Mouse (Mus musculus): ENCODE data around the gene Smoc2. TPM values are rescaled to one million over a fixed set of nuclear protein-coding genes. Genes with fewer than 3 reads are reported as not detected.

Gene Smoc2
- polyA plus RNA-seq, 1 experiment = 55.8 TPM

DNA sequence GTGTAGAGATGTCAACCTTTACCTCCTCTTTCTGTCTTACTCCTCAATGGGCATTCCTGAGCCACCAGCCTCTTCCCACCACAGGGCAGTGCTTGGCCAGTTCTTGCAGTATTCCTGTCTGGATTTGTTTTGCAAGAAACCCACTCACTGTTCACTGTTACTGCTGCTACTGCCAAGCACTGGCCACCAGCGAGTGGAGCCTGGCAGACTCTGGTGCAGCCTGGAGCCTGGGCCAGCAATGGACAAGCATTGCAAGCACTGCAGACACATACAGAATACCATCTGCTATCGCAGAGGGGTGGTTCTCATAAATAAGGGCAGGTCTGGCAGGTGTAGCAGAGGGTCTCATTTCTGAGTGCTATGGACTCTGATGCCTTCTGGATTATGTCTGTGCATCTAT is 61.4 kb downstream of the Smoc2 start:
- 80% methylated on average over 2 of the region's 2 CpGs for WGBS
- DNase-seq (ENCODE audit: low read depth, low spot score) = no peak

- 81% methylated on average over 8 of the region's 8 CpGs for WGBS
- DNase-seq (ENCODE audit: low read depth, low spot score) = no peak
Measured at GRCm38 (mm10) chr17:14342511-14342910, 63.2 kb downstream of the Smoc2 start.

DNA sequence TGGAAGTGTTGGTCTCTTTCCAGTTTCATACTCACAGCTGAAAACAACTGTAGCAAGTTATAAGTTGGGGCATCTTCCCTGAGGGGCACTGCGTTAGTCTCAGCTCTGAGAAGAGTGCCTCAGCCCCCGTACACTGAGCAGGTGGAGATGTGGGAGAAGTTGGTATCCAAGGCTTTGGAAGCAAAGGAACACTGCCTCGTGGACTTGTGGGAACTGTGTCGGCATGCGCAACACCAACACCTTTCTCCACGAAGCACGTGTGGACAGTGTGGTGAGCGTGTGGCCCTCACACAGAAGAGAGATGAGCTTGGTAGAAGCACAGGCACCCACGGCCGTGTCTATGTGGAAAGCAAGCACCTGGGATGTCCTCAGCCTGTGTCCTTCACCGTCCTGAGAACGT is 64.1 kb downstream of the Smoc2 start:
- WGBS = 85% methylated on average over 12 of the region's 12 CpGs
- no peak for DNase-seq (ENCODE audit: low read depth, low spot score)

DNA sequence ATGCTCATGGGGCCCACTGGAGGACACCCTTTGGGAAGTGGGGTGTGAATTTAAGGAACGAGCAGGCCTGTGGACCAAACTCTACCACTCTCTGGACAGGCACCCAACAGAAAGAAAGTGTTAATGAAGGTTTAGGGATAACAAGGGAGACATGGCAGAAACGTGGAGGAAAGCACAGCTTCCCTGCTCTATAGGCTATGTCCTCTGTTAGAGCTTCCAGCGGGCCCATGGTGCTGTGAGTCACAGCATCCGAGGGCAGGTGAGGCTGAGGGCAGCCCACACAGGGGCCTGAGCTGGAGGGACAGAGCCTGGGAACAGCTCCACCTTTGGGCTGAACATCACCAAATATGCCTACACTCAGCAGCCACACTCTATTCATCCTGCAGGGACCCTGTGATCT is 66.2 kb downstream of the Smoc2 start:
- DNase-seq (ENCODE audit: low read depth, low spot score) = no peak
- WGBS = 90% methylated on average over 4 of the region's 4 CpGs

DNA sequence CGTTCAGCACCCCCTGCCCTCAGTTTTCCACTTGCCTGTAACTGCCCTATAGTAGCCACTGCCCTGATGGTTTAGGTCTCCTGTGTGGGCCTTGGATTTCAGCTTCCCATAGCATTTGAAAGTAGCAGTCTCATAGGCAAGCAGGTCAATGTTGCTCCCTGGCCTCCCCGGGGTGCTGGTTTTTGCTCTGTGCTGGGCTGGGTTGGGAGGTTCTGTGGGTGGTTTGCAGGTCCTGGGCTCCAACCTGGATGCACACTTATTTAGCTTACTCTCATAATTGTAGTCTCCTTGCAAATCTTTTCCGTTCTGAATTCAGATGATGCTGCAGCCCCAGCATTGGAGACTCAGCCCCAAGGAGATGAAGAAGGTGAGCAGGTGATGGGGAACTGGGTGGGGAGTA is 67.6 kb downstream of the Smoc2 start:
- 78% methylated on average over 3 of the region's 3 CpGs for WGBS
- no peak for DNase-seq (ENCODE audit: low read depth, low spot score)

- WGBS = 88% methylated on average over 6 of the region's 6 CpGs
- no peak for DNase-seq (ENCODE audit: low read depth, low spot score)
Measured at GRCm38 (mm10) chr17:14349086-14349814, 69.9 kb downstream of the Smoc2 start.

DNA sequence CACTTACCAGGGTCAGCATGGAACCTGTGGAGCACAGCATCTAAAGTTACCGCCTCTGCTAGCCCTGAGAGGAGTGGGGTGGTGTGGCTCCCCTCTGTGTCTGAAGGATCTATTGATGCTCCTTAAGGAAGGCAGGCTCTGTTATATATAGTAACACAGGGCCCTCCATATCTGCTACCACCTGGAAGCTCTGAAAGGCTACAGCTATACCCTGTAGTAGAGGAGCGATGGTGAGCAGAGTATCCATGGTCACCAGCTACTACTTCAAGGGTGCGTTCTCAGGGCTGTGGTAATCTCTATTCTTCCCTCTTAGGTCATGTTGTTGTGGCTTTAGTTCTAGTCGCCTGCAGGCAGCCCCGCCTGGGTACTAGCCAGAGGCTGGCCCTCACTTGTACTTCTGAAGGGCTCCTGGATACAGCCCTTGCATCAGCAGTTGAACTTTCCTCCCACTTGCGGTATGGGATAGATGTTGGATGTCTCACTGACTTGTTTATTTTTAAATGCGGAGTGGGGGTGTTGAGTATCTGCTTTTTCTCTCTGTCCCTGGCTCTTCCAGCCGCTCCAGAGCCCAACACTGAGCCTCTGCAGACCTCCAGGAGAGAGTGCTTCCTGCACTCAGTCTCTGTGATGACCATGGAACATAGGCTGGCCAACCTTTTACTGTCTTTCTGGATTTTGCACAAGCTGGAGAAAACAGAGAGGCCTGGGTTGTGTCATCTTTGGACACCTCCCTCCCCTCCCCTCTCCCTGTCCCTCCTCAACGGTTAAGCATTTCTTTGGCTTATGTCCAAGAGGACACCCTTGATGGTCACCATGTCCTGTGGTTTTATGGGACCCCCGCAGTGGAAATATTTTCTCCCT is 74.1 kb downstream of the Smoc2 start:
- no peak for DNase-seq (ENCODE audit: low read depth, low spot score)
- WGBS = 74% methylated on average over 10 of the region's 10 CpGs

DNA sequence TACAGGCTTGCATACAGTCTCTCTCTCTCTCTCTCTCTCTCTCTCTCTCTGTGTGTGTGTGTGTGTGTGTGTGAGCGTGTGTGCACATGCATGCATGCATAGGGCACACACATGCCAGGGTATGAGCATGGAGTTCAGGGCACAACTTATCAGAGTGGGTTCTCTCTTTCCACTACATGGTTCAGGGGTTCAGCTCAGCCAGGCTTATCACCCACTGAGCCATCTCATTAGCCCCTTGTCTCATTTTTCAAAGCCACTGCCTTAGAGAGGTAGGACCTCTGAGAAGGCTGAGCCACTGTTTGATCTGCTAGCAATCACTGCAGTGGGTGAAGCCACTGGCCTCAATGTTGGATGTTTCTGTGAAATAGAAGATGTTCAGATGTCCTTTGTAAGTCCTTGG is 82.2 kb downstream of the Smoc2 start:
- WGBS = 100% methylated on average over 1 of the region's 1 CpGs
- DNase-seq (ENCODE audit: low read depth, low spot score) = no peak

- 86% methylated on average over 5 of the region's 5 CpGs for WGBS
Measured at GRCm38 (mm10) chr17:14370476-14370875, 91.2 kb downstream of the Smoc2 start.

GRCm38 (mm10) chr17:14371606-14372005 is 92.3 kb downstream of the Smoc2 start:
- DNase-seq (ENCODE audit: low read depth, low spot score) = no peak
- 16% methylated on average over 6 of the region's 6 CpGs for WGBS

More at GRCm38 (mm10) chr17:14370476-14370875, 91.2 kb downstream of the Smoc2 start:
- no peak for DNase-seq (ENCODE audit: low read depth, low spot score)

GRCm38 (mm10) chr17:14372324-14373145 is 93.2 kb downstream of the Smoc2 start:
- 56% methylated on average over 25 of the region's 25 CpGs for WGBS
- DNase-seq (ENCODE audit: low read depth, low spot score) = no peak

DNA sequence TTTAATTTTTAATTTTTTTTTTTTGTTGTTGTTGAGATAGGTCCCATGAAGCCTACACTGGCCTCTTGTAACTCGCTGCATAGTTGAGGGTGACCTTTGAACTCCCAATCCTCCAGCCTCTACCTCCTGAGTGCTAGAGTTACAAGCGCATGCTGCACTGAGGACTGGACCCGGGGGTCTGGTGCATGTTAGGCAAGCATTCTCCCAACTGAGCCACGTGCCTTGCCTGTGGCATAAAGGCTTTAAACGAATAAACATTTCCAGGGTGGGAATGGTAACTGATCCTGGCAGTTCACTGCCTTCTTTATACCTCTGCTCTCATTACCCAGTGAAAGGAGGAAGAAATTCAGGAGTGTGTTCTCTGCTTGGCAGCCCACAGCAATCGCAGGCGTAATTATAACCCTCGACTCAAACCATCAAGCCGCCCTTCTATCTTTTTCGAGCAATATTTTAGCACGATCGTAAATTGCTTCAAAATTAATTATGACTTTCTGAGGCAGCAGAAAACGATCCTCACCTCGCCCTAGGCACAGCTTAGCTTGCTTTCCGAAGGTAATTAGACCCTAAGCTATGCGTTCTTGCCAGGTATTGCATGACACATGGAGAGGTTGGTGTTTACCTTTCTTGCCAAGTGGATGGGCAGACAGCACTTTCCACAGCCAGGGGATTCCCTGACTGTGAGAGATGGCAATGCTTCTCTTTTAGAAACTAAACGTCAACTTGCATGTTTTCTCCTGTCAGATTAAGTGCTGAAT is 99.6 kb downstream of the Smoc2 start:
- WGBS = 52% methylated on average over 17 of the region's 17 CpGs
- no peak for DNase-seq (ENCODE audit: low read depth, low spot score)

- 83% methylated on average over 2 of the region's 2 CpGs for WGBS
Measured at GRCm38 (mm10) chr17:14379518-14379917, 100.2 kb downstream of the Smoc2 start.

GRCm38 (mm10) chr17:14379966-14380365 is 100.7 kb downstream of the Smoc2 start:
- no peak for DNase-seq (ENCODE audit: low read depth, low spot score)
- WGBS = 87% methylated on average over 3 of the region's 3 CpGs

More at GRCm38 (mm10) chr17:14379518-14379917, 100.2 kb downstream of the Smoc2 start:
- DNase-seq (ENCODE audit: low read depth, low spot score) = no peak

DNA sequence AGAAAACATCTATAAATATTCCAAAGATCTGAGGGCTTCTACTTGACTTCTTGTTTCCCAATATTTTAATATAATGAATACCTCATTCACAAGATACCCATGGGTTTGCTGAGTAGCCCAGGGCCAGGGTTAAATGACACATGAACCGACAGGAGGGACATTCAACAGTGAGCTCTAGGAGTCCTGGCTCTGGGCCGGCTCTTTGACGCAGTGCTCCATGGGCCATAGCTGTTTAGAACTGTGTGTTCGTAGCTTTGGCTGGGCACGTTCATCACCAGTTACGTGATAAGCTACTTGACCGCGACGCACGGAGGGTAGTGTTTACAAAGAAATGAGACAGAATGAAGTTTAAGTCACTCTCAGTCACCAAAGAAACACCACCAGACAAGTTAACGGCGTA is 101.2 kb downstream of the Smoc2 start:
- 89% methylated on average over 12 of the region's 12 CpGs for WGBS
- no peak for DNase-seq (ENCODE audit: low read depth, low spot score)

DNA sequence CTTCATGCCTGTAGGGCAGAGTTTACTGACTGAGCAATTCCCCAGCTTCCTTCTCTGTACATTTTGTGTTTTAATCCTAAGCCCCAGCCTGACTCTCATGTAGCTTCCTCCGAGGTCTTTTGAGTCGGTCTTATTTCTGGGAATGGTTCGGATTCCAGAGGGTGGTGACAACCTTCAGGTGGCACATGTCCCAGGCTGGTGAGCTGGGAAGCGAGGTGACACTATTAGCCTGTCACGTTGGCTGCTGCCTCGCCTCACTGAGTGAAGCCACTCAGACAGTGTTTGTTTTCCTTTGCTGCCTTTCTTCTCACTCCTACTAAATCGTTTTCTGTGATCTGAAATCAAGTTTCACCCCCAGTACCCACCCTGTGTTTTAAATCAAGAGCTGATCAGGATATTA is 102.2 kb downstream of the Smoc2 start:
- DNase-seq (ENCODE audit: low read depth, low spot score) = no peak
- WGBS = 50% methylated on average over 7 of the region's 7 CpGs

- no peak for DNase-seq (ENCODE audit: low read depth, low spot score)
- 52% methylated on average over 4 of the region's 4 CpGs for WGBS
Measured at GRCm38 (mm10) chr17:14383981-14384380, 104.7 kb downstream of the Smoc2 start.

DNA sequence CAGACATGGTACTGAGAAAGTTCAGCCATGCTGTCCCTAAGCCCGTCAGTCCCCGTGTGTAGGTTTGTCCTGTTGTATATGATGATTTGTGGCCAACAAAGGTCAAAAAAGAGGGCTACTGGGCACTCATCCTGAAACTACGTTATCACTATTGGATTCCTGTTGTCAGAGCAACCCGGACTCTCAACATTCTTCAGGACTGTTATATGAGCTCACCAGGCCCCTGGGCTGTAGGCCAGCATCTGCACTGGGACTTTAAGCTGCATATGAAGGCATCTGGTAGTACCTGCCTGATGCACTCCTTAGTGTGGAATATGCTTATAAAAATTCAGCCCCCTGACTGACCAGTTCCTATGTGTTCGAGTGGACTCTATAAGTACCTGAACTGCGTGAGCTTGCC is 105.7 kb downstream of the Smoc2 start:
- DNase-seq (ENCODE audit: low read depth, low spot score) = no peak
- 85% methylated on average over 6 of the region's 6 CpGs for WGBS

- 40% methylated on average over 6 of the region's 6 CpGs for WGBS
- DNase-seq (ENCODE audit: low read depth, low spot score) = no peak
Measured at GRCm38 (mm10) chr17:14387261-14387660, 108.0 kb downstream of the Smoc2 start.
